Mouse (Mus musculus): ENCODE measurements at regions not wholly inside any gene's neighbourhood (a gene's known extent, or its start where the extent isn't known, plus 50 kb on each side); places are given as distances from the start of the nearest gene placed in this dataset.
A peak's percentile ranks its signal among the peaks of the same experiment; 100 is the strongest.

GRCm38 (mm10) chr3:148136791-148137251 is 853.5 kb downstream of the Adgrl2 start:
- TF ChIP-seq CTCF (IDR thresholded peaks at IDR 0.05; ENCODE audit: borderline replicate concordance, extremely low read depth, insufficient read depth, insufficient read length) (no peak), POLR2A (IDR thresholded peaks at IDR 0.05; ENCODE audit: borderline replicate concordance, extremely low read depth, insufficient read depth, insufficient read length, poor library complexity, severe bottlenecking) (no peak)
- DNase-seq (ENCODE audit: low read depth) = peak; percentile 48

- DNase-seq (ENCODE audit: low read depth) = no peak
- no peak for TF ChIP-seq CTCF (IDR thresholded peaks at IDR 0.05; ENCODE audit: borderline replicate concordance, extremely low read depth, insufficient read depth, insufficient read length)
- no peak for TF ChIP-seq POLR2A (IDR thresholded peaks at IDR 0.05; ENCODE audit: borderline replicate concordance, extremely low read depth, insufficient read depth, insufficient read length, poor library complexity, severe bottlenecking)
These were observed 855.7 kb downstream of the Adgrl2 start for GRCm38 (mm10) chr3:148134646-148135045.

GRCm38 (mm10) chr3:148115576-148115975 is 874.8 kb downstream of the Adgrl2 start:
- TF ChIP-seq POLR2A (IDR thresholded peaks at IDR 0.05; ENCODE audit: borderline replicate concordance, extremely low read depth, insufficient read depth, insufficient read length, poor library complexity, severe bottlenecking) (no peak), CTCF (IDR thresholded peaks at IDR 0.05; ENCODE audit: borderline replicate concordance, extremely low read depth, insufficient read depth, insufficient read length) (no peak)
- no peak for DNase-seq (ENCODE audit: low read depth)

- TF ChIP-seq CTCF (IDR thresholded peaks at IDR 0.05; ENCODE audit: borderline replicate concordance, extremely low read depth, insufficient read depth, insufficient read length) = no peak
- no peak for TF ChIP-seq POLR2A (IDR thresholded peaks at IDR 0.05; ENCODE audit: borderline replicate concordance, extremely low read depth, insufficient read depth, insufficient read length, poor library complexity, severe bottlenecking)
- no peak for DNase-seq (ENCODE audit: low read depth)
These were observed 878.2 kb downstream of the Adgrl2 start for GRCm38 (mm10) chr3:148112204-148112603.

GRCm38 (mm10) chr3:148107031-148107430 is 883.3 kb downstream of the Adgrl2 start:
- peak; percentile 62 for DNase-seq (ENCODE audit: low read depth)
- TF ChIP-seq POLR2A (IDR thresholded peaks at IDR 0.05; ENCODE audit: borderline replicate concordance, extremely low read depth, insufficient read depth, insufficient read length, poor library complexity, severe bottlenecking) (no peak), CTCF (IDR thresholded peaks at IDR 0.05; ENCODE audit: borderline replicate concordance, extremely low read depth, insufficient read depth, insufficient read length) (no peak)

- no peak for TF ChIP-seq CTCF (IDR thresholded peaks at IDR 0.05; ENCODE audit: borderline replicate concordance, extremely low read depth, insufficient read depth, insufficient read length)
- TF ChIP-seq POLR2A (IDR thresholded peaks at IDR 0.05; ENCODE audit: borderline replicate concordance, extremely low read depth, insufficient read depth, insufficient read length, poor library complexity, severe bottlenecking) = no peak
- no peak for DNase-seq (ENCODE audit: low read depth)
These were observed 896.4 kb downstream of the Adgrl2 start for GRCm38 (mm10) chr3:148093930-148094329.

- TF ChIP-seq CTCF (IDR thresholded peaks at IDR 0.05; ENCODE audit: borderline replicate concordance, extremely low read depth, insufficient read depth, insufficient read length) = no peak
- TF ChIP-seq POLR2A (IDR thresholded peaks at IDR 0.05; ENCODE audit: borderline replicate concordance, extremely low read depth, insufficient read depth, insufficient read length, poor library complexity, severe bottlenecking) = no peak
- peak; percentile 85 for DNase-seq (ENCODE audit: low read depth)
These were observed 914.5 kb downstream of the Adgrl2 start for GRCm38 (mm10) chr3:148075841-148076240.

- DNase-seq (ENCODE audit: low read depth) = no peak
- TF ChIP-seq CTCF (IDR thresholded peaks at IDR 0.05; ENCODE audit: borderline replicate concordance, extremely low read depth, insufficient read depth, insufficient read length) (no peak), POLR2A (IDR thresholded peaks at IDR 0.05; ENCODE audit: borderline replicate concordance, extremely low read depth, insufficient read depth, insufficient read length, poor library complexity, severe bottlenecking) (no peak)
These were observed 923.7 kb downstream of the Adgrl2 start for GRCm38 (mm10) chr3:148066701-148067100.

GRCm38 (mm10) chr3:148056074-148056473 is 934.3 kb downstream of the Adgrl2 start:
- TF ChIP-seq CTCF (IDR thresholded peaks at IDR 0.05; ENCODE audit: borderline replicate concordance, extremely low read depth, insufficient read depth, insufficient read length) = no peak
- TF ChIP-seq POLR2A (IDR thresholded peaks at IDR 0.05; ENCODE audit: borderline replicate concordance, extremely low read depth, insufficient read depth, insufficient read length, poor library complexity, severe bottlenecking) = no peak
- peak; percentile 40 for DNase-seq (ENCODE audit: low read depth)

GRCm38 (mm10) chr3:148052516-148052915 is 937.8 kb downstream of the Adgrl2 start:
- DNase-seq (ENCODE audit: low read depth) = no peak
- TF ChIP-seq CTCF (IDR thresholded peaks at IDR 0.05; ENCODE audit: borderline replicate concordance, extremely low read depth, insufficient read depth, insufficient read length) = no peak
- no peak for TF ChIP-seq POLR2A (IDR thresholded peaks at IDR 0.05; ENCODE audit: borderline replicate concordance, extremely low read depth, insufficient read depth, insufficient read length, poor library complexity, severe bottlenecking)

- no peak for TF ChIP-seq CTCF (IDR thresholded peaks at IDR 0.05; ENCODE audit: borderline replicate concordance, extremely low read depth, insufficient read depth, insufficient read length)
- TF ChIP-seq POLR2A (IDR thresholded peaks at IDR 0.05; ENCODE audit: borderline replicate concordance, extremely low read depth, insufficient read depth, insufficient read length, poor library complexity, severe bottlenecking) = no peak
- DNase-seq (ENCODE audit: low read depth) = no peak
These were observed 942.1 kb downstream of the Adgrl2 start for GRCm38 (mm10) chr3:148048247-148048646.

- peak; percentile 66 for DNase-seq (ENCODE audit: low read depth)
- TF ChIP-seq CTCF (IDR thresholded peaks at IDR 0.05; ENCODE audit: borderline replicate concordance, extremely low read depth, insufficient read depth, insufficient read length) = no peak
- TF ChIP-seq POLR2A (IDR thresholded peaks at IDR 0.05; ENCODE audit: borderline replicate concordance, extremely low read depth, insufficient read depth, insufficient read length, poor library complexity, severe bottlenecking) = no peak
These were observed 957.8 kb downstream of the Adgrl2 start for GRCm38 (mm10) chr3:148032532-148032931.
